Mouse (Mus musculus): ENCODE data around the gene Tjp3. TPM values are rescaled to one million over a fixed set of nuclear protein-coding genes. Genes with fewer than 3 reads are reported as not detected.

The Tjp3 gene
- polyA plus RNA-seq, 1 experiment, result 42.7 TPM

GRCm38 (mm10) chr10:81306837-81307682 lies 15.7 kb upstream of the Tjp3 start:
- Histone ChIP-seq H3K4me1 (ENCODE audit: control insufficient read depth, insufficient read depth, low read length) (no peaks in the 10 kb centered on the region), H3K36me3 (ENCODE audit: control insufficient read depth, insufficient read depth, low read length, poor library complexity, severe bottlenecking) (no peaks in the 10 kb centered on the region; the same call in 1 of the 2 replicates), H3K9me3 (replicated peaks; ENCODE audit: control insufficient read depth, insufficient read depth, low read length, poor library complexity, severe bottlenecking) (no peaks in the 10 kb centered on the region), H3K9ac (ENCODE audit: low read depth, poor library complexity, severe bottlenecking) (no peak overlapping the region), H3K4me3 (ENCODE audit: low read depth, low read length) (no peak overlapping the region), H3K27me3 (ENCODE audit: control insufficient read depth, insufficient read depth, low read length, poor library complexity, severe bottlenecking) (no peaks in the 10 kb centered on the region), H3K27ac (ENCODE audit: insufficient read depth, low read length) (no peak overlapping the region)
- TF ChIP-seq CTCF (IDR thresholded peaks at IDR 0.05; ENCODE audit: low read depth, low read length), result no peak
- TF ChIP-seq EP300 (IDR thresholded peaks at IDR 0.05; ENCODE audit: insufficient read depth, low read depth, low read length), result no peak
- TF ChIP-seq POLR2A (IDR thresholded peaks at IDR 0.05; ENCODE audit: insufficient read depth, low read length), result no peak

- no peaks in the 10 kb centered on the region; the same call in 1 of the 2 replicates for H3K36me3 ChIP-seq (ENCODE audit: control insufficient read depth, insufficient read depth, low read length, poor library complexity, severe bottlenecking)
- TF ChIP-seq CTCF (IDR thresholded peaks at IDR 0.05; ENCODE audit: low read depth, low read length) (no peak), POLR2A (IDR thresholded peaks at IDR 0.05; ENCODE audit: insufficient read depth, low read length) (no peak), EP300 (IDR thresholded peaks at IDR 0.05; ENCODE audit: insufficient read depth, low read depth, low read length) (no peak)
- H3K9me3 ChIP-seq (replicated peaks; ENCODE audit: control insufficient read depth, insufficient read depth, low read length, poor library complexity, severe bottlenecking), result no peaks in the 10 kb centered on the region
- no peak overlapping the region for H3K4me3 ChIP-seq (ENCODE audit: low read depth, low read length)
- no peaks in the 10 kb centered on the region for H3K27me3 ChIP-seq (ENCODE audit: control insufficient read depth, insufficient read depth, low read length, poor library complexity, severe bottlenecking)
- no peaks in the 10 kb centered on the region for H3K4me1 ChIP-seq (ENCODE audit: control insufficient read depth, insufficient read depth, low read length)
- H3K9ac ChIP-seq (ENCODE audit: low read depth, poor library complexity, severe bottlenecking), result no peak overlapping the region
- no peak overlapping the region for H3K27ac ChIP-seq (ENCODE audit: insufficient read depth, low read length)
These were observed 14.8 kb upstream of the Tjp3 start for GRCm38 (mm10) chr10:81306173-81306668.

GRCm38 (mm10) chr10:81305663-81306062 lies 14.3 kb upstream of the Tjp3 start:
- Histone ChIP-seq H3K4me1 (ENCODE audit: control insufficient read depth, insufficient read depth, low read length) (no peaks in the 10 kb centered on the region), H3K9me3 (replicated peaks; ENCODE audit: control insufficient read depth, insufficient read depth, low read length, poor library complexity, severe bottlenecking) (no peaks in the 10 kb centered on the region), H3K9ac (ENCODE audit: low read depth, poor library complexity, severe bottlenecking) (no peak overlapping the region), H3K27ac (ENCODE audit: insufficient read depth, low read length) (no peak overlapping the region), H3K27me3 (ENCODE audit: control insufficient read depth, insufficient read depth, low read length, poor library complexity, severe bottlenecking) (no peaks in the 10 kb centered on the region), H3K4me3 (ENCODE audit: low read depth, low read length) (no peak overlapping the region), H3K36me3 (ENCODE audit: control insufficient read depth, insufficient read depth, low read length, poor library complexity, severe bottlenecking) (no peaks in the 10 kb centered on the region)
- no peak for TF ChIP-seq POLR2A (IDR thresholded peaks at IDR 0.05; ENCODE audit: insufficient read depth, low read length)
- TF ChIP-seq EP300 (IDR thresholded peaks at IDR 0.05; ENCODE audit: insufficient read depth, low read depth, low read length), result no peak
- no peak for TF ChIP-seq CTCF (IDR thresholded peaks at IDR 0.05; ENCODE audit: low read depth, low read length)

GRCm38 (mm10) chr10:81304597-81305238 lies 13.3 kb upstream of the Tjp3 start:
- Histone ChIP-seq H3K27me3 (ENCODE audit: control insufficient read depth, insufficient read depth, low read length, poor library complexity, severe bottlenecking) (no peaks in the 10 kb centered on the region), H3K4me3 (ENCODE audit: low read depth, low read length) (no peak overlapping the region), H3K9ac (ENCODE audit: low read depth, poor library complexity, severe bottlenecking) (no peak overlapping the region), H3K36me3 (ENCODE audit: control insufficient read depth, insufficient read depth, low read length, poor library complexity, severe bottlenecking) (no peaks in the 10 kb centered on the region), H3K9me3 (replicated peaks; ENCODE audit: control insufficient read depth, insufficient read depth, low read length, poor library complexity, severe bottlenecking) (no peaks in the 10 kb centered on the region), H3K27ac (ENCODE audit: insufficient read depth, low read length) (no peak overlapping the region), H3K4me1 (ENCODE audit: control insufficient read depth, insufficient read depth, low read length) (no peaks in the 10 kb centered on the region)
- peak; percentile 27; the same call in 1 of the 2 replicates for TF ChIP-seq EP300 (IDR thresholded peaks at IDR 0.05; ENCODE audit: insufficient read depth, low read depth, low read length)
- peak; percentile 91 for TF ChIP-seq CTCF (IDR thresholded peaks at IDR 0.05; ENCODE audit: low read depth, low read length)
- TF ChIP-seq POLR2A (IDR thresholded peaks at IDR 0.05; ENCODE audit: insufficient read depth, low read length), result no peak

GRCm38 (mm10) chr10:81303761-81304160 lies 12.4 kb upstream of the Tjp3 start:
- Histone ChIP-seq H3K27me3 (ENCODE audit: control insufficient read depth, insufficient read depth, low read length, poor library complexity, severe bottlenecking) (no peaks in the 10 kb centered on the region), H3K27ac (ENCODE audit: insufficient read depth, low read length) (no peak overlapping the region), H3K4me1 (ENCODE audit: control insufficient read depth, insufficient read depth, low read length) (no peaks in the 10 kb centered on the region), H3K4me3 (ENCODE audit: low read depth, low read length) (no peak overlapping the region), H3K9me3 (replicated peaks; ENCODE audit: control insufficient read depth, insufficient read depth, low read length, poor library complexity, severe bottlenecking) (no peaks in the 10 kb centered on the region), H3K9ac (ENCODE audit: low read depth, poor library complexity, severe bottlenecking) (no peak overlapping the region), H3K36me3 (ENCODE audit: control insufficient read depth, insufficient read depth, low read length, poor library complexity, severe bottlenecking) (no peaks in the 10 kb centered on the region)
- TF ChIP-seq EP300 (IDR thresholded peaks at IDR 0.05; ENCODE audit: insufficient read depth, low read depth, low read length), result no peak
- TF ChIP-seq CTCF (IDR thresholded peaks at IDR 0.05; ENCODE audit: low read depth, low read length), result no peak
- TF ChIP-seq POLR2A (IDR thresholded peaks at IDR 0.05; ENCODE audit: insufficient read depth, low read length), result no peak

Data from ES-Bruce4 (cell line).